Mouse (Mus musculus): ENCODE results near the gene Poldip2.

The Poldip2 gene

DNA sequence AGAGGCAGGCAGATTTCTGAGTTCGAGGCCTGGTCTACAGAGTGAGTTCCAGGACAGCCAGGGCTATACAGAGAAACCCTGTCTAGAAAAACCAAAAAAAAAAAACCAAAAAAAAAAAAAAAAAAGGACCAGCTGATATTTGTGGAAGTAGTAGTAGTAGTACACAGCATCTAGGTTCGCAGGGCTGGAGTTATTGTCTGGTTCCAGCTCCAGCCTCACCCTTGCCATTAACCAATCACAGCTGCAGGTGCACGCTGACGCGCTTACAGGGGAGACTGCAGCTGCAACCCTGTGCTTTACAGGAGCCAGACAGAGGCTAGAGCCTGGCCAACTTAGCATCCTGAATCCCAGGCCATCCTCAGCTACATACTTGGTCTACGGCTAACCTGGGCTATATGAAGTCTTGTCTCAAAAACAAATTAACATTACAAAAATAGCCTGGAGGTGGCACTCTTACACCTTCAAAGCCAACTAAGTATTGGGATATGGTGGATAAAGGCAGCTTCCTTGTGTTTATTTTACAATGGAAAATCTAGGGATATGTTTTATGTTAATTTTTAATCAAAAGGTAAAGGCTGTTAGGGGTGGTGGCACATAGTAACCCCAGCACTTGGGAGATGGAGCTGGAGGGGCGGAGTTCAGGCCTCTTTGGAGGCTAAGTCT is 32.6 kb downstream of the Poldip2 start:
- DNase-seq (ENCODE audit: low spot score), result no peak

DNA sequence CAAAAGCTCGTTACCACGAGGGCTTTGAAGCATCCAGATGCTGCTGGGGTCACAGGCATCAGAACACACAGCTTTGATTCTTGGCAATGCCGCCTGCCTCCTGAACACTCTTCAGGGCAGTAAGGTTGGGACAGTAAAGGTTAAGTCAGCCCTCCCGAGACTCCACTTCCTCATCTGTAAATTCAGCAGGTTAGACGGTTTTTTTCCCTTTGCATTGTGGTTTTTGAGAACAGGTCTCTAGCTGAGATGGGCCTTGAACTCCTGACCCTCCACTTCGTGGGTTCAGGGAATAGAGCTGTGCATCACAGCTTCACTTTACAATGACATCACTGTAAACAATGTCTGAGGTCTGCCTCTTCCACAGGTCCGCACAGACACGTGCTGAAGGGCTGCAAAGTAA is 33.2 kb downstream of the Poldip2 start:
- no peak for DNase-seq (ENCODE audit: low spot score)

DNA sequence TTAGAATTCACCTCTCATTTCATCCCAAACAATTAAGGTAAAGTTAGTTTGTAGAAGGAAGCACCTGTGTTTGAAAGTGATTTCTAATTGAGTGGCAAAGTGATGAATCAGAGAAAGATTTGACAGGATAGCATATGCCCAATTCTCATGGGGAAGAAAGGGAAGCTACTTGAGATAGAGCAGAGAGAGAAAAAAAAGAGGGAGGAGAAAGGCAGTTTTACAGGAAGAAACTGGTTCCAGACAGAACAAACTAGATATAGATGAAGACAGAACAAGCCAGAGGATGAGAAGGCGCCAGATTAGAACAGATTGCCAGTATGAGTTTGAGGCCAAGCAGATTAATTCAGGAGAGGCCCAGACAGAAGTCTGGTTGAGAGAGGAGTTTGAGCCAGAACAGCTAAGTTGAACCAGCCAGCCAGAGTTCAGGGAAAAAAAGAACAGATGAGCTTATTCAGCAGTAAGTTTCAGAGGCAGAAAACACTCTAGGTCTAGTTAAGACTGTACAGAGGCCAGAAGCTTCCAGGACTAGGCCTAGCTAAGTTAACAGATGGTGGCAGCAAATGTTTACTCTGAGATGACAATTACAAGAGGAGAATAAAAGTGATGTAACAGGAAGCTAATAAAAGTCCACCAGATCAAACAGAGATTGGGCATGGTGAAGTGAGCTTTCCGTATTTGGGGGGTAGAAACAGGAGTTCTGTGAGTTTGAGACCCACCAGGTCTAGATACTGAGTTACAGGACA is 35.9 kb downstream of the Poldip2 start:
- DNase-seq (ENCODE audit: low spot score), result no peak

DNA sequence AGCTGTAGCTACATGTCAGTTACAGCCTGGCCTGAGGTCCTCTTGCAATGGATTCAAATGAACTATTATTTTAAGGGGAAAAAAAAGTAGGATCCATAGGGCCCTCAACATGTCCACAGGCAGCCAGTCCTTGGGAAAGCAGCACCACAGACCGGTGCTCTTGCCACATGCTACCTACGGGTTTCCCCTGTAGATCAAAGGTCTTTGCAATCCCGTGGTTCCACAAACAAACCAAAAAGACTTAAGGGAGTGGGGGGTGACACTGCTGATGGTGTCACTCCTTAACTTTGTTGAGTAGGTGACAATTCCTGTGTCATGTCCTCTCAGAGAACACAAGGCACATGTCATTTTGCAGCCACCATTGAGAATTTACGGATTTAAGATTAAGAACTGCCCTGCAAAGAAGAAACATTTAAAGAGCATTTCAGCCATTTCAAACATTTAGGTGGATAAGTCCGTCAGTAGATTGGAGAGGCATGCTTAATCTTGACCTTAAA is 37.5 kb downstream of the Poldip2 start:
- no peak for DNase-seq (ENCODE audit: low spot score)

DNA sequence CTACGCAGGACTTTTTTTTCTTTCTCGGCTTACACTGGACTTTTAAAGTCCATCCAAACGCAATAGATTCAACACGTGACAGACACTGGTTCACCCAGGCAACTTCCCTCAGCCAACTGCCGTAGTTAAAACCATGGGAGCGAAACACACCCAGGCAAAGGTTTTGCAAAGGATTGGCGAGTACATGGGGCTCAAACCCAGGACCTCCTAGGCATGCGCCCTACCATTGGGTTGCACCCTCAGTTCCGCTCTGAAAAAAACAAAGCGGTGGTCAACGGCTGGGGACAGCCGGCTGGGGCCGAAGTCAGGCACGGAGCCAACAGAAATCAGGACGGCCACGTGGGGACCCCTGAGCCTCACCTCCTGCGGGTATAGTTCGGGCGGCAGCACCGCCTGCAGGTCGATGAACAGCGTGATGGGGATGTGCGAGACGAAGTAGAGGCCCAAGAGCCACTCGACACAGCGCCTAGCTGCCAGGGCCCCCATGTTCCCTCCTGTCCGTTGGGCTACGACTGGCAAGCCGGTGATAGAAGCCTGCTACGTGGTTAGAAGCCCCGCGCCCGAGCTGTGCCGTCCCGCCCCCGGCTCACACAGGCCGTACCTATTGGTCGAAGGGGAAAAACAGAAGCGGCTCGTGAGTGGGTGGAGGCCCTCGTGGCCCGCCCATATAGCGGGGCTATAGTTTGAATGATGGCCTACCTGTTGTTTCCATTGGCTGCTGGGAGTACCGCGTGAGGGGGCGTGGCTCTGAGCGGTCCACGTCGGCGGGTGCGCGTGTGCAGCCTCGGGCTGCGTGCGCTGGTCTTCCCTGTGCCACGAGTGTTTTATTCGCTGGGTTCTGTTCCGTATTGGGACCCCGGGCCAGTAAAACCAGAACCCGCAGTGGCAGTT is 38.4 kb downstream of the Poldip2 start, which contains the start of gene Tmem97:
TSS of gene Tmem97 (minus strand) at position 610 of the 891 bp plus-strand sequence.
- peak; percentile 95 for DNase-seq (ENCODE audit: low spot score)

DNA sequence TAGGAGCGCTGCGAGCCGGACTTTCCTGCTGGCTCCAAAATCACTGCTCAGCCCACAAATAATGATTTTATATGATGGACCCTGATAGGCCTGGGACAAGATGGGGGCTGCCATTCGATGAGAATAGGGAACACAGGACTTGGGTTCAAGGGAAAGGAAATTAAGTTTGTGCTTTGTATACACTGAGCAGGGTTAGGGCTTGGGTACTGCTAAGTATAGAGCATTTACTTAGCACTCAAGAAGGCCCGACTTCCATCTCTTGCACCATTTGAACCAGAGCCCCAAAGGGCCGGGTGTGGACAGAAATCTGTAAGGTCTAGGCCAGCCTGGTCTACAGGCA is 39.0 kb downstream of the Poldip2 start:
- DNase-seq (ENCODE audit: low spot score), result no peak

DNA sequence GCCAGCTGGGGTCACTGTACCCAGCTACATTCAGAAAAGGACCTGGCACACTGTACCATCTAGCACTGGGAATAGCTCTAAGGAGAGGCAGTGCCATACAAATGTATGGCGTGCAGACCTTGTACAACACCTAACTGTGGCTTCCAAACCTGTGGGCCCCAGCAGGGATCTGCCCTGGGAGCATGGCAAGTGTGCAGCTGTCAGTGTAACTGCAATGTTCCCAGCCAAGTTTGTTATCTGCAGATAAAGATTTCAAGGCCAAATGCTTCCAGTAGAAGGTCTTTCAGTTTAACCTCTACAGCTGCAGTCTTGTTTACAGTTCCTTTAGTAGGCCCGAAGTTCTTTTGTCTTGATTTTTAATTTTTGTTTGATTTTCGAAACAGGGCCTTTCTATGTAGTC is 43.6 kb downstream of the Poldip2 start:
- peak; percentile 73 for DNase-seq (ENCODE audit: low spot score)

DNA sequence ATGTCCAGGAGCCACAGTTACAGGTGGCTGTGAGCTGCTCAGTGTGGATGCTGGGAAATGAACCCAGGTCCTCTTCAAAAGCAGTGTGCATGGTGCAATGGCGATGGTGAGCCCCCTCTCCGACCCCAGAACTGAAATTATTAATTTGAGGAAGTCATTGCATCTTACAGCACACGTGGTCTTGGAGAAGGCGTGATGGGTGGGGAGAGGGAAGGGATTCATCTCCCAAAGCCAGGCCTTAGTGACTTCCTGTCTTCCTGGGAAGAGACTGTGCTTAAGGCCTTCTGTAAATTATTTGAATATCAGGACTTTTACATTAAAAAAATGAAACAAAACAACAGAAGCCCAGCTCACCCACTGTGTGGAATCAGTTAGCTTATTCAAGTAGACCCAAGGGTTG is 44.1 kb downstream of the Poldip2 start:
- DNase-seq (ENCODE audit: low spot score), result no peak

DNA sequence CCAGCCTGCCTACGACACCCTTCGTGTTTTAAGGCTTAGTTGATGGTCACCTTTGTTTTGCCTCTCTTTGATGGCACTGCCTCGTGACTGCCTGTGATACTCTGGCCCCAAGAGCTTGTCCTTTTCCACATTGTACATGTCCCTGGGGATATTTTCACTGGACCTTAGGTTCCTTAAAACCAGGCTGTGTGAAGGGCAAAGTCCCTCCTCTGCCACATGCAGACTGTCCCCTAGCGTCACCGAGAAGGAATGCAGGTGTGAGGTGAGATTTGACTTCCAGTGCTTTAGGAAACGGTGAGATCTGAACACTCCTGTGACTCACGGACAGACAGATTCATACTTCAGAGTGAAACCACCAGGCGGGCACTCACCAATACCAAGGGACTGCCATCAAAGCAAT is 45.2 kb downstream of the Poldip2 start:
- no peak for DNase-seq (ENCODE audit: low spot score)

DNA sequence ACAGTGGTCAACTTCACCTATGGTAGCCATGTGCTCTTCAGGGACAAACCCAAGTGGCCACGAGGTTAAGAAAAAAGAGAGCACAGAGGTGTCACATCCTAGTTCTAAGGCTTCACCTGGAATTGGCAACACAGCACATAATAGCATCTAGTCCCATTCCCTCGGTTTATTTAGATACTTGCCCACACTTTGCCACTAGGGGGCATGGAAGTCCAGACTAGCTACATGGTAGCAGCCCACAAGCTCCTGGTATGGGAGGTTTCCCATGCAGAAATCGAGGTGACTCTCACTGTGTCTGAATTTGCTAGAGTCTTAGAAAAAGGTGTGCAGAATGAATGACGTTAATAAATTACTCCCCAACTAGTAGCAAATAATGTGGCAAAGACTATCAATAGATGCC is 48.5 kb downstream of the Poldip2 start:
- DNase-seq (ENCODE audit: low spot score), result no peak

DNA sequence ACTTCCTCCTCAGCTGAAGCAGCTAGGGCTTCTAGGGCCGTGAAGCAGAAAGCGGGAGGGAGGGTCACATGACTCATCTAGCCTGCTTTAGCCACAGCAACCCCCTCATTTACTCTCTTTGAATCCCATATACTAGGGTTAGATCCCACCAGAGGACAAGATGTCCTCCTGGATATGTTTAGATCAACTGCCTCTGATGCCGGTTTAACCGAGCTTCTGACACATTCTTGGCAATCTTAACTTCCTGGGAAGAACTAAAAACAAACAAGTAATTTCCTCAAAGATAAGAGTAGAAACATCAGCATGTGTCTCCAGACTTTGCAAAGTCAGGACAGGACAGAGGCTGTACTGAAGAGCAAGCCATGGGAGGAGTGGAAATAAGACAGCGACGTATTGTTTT is 54.8 kb downstream of the Poldip2 start:
- DNase-seq (ENCODE audit: low spot score), result no peak

DNA sequence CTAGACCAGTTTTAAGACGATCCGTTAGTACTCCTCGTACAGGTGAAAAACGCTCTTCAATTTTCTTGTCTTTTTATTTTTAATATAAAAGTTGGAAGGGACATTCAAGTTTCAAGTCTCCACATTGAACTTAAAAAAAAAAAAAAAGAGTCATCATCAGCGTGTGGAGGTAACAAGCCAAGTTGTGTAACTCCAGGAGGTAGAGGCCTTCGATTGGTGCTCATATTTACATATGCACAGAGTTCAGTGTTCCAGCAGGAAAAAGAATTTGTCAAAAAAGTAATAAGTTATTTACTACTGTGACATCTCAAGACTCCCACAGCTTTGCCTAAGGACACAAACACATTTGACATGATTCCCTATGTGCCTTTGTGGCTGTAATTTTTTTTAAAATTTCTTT is 55.6 kb downstream of the Poldip2 start:
- no peak for DNase-seq (ENCODE audit: low spot score)

DNA sequence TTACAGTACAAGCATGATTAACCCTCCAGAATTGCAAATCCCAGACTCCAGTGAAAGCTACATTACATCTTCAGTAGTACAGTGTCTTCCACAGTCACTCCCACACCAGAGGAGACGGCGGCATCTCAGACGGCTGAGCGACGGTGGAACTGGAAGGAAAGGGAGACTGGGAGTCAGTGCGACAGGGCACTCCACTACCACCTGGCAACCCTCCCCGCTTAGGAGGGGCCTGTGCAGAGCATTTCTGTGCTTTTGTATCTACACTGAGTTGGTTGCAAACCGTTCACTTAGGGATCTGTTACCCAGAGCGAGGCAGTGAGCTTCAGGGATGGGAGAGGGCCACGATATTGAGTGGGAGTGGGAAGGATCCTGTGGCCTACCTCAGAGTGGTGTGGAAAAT is 56.8 kb downstream of the Poldip2 start:
- DNase-seq (ENCODE audit: low spot score), result no peak

DNA sequence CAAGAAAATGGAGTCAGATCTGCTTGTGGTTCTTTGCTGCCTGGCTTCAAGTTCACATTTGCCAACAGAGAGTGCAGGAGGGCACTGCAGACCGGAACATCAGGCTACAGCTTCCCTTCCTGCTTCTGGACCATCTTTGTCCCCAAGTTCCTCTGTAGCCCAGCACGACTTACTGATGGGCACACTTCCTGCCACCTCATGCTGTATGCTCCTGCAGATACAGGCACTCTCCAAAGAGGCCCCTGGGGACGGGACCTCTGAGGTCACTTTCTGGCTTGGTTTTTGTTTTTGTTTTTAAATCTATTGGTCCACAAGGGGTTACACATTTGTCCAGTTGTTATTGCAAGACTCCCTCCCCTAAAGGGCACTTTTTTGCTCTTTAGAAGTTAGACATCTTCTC is 57.8 kb downstream of the Poldip2 start:
- no peak for DNase-seq (ENCODE audit: low spot score)

DNA sequence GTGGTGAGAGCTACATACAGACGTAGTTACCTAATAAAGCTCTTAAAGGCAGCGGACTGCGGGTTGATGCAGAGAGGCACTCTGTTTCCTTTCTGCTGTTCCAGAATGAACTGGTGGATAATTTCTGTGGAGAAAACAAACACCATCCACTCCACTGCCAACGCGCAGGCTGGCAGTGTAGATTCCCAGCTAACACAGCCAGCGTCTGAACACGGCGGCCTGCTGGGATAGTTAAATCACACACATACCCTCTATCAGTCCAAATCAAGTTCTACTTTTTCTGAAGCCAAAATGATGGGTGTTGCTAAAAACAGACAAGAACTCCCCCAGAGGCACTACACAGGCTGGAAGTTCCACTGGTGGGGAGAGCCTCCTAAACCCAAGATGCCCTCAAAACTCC is 59.4 kb downstream of the Poldip2 start:
- no peak for DNase-seq (ENCODE audit: low spot score)

DNA sequence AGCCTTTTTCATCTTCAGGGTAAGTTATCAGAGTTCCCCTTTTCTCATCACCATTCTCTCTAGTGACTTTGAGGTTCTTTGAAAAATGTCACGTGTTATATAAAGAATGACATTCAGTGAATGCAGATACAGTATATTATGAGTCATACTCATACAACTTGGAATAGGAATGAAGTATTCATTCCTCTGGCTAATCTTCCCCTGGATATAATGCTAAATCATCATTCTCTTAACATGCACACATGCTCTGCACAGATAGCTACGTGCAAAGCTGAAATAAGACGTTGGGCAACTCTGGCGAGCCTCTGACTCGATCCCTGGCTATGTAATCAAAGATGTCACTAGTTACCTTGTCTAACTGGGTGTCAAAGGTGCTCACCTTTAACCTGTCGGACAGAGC is 59.9 kb downstream of the Poldip2 start:
- no peak for DNase-seq (ENCODE audit: low spot score)

Data from ovary, adult 18-20 months (tissue).